Mouse (Mus musculus) embryo, embryonic 11.5 days (tissue): ENCODE data around the gene Rap1a.

Source experiments
- DNase-seq: peaks from one replicate; pipeline ENCODE4 v3.0.0-alpha.2; 2012; ENCODE audit warnings: low read depth, low spot score

The Rap1a gene

DNA sequence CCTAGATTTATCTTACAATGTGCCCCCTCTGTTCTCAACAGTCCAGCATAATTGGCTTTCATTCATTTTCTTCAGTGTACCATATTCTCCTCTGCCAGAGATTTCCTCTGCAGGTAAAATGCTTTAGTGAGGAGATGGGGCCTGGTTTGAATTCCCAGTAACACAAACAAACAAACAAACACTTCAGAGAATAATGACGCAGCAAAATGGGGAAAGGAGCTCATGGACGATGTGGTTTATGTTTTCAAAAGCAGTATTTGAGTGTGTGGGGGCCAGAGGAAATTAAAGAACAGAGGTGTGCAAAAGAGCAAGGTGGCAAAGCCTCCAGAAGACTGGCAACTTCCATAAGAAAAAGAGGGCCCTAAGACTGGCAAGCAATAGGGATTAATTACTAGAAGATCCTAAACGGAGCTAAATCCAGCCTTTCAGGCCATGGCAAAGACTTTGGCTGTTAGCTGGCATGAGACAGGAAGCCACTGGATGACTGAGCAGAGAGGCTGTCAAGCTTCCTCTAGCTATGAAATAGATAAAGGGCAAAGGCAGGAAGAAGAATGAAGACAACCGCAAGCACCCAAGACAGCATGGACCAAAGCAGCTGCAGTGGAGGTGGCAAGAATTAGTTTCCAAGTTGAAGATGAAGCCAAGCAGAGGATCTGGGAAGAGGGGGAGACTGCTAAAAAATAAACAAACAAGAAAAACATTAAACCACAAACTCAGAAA is 37.8 kb downstream of the Rap1a start:
- DNase-seq, result no peak

DNA sequence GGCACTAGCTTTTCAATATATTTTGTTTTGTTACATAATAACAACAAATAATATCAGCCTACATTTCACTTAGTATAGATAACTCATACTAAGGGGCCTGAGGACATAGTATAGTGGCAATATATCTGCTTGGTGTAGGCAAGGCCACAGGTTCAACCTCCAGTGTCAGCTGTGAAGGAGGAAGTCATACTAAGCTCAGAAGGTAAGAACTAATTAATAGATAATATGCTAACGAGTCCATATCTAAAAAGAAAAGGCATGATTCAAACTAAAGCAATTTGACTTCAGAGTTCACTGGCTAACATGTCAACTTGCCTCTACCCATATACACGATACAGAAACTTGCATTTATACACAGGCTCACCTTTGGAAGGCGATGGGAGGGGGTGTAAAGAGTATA is 41.1 kb downstream of the Rap1a start:
- no peak for DNase-seq

DNA sequence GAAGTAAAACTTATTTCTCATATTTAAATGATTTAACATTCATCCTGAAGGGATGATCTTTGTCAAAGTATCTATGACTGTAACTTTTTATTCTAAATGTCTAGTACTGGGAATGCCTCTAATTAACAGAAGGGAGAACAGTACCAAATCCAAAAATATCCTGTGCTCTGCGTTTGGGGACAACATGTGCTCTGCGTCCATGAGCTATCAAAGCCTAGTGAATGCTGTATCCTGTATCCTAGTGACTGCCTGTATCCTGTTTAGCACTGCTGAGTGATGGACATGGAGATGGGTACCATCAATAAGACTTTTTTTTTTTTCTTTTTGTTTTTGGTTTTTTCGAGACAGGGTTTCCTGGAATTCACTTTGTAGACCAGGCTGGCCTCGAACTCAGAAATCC is 42.5 kb downstream of the Rap1a start:
- DNase-seq, result no peak

- DNase-seq, result no peak
Observed at GRCm38 (mm10) chr3:105758098-105758497, 43.0 kb downstream of the Rap1a start.

DNA sequence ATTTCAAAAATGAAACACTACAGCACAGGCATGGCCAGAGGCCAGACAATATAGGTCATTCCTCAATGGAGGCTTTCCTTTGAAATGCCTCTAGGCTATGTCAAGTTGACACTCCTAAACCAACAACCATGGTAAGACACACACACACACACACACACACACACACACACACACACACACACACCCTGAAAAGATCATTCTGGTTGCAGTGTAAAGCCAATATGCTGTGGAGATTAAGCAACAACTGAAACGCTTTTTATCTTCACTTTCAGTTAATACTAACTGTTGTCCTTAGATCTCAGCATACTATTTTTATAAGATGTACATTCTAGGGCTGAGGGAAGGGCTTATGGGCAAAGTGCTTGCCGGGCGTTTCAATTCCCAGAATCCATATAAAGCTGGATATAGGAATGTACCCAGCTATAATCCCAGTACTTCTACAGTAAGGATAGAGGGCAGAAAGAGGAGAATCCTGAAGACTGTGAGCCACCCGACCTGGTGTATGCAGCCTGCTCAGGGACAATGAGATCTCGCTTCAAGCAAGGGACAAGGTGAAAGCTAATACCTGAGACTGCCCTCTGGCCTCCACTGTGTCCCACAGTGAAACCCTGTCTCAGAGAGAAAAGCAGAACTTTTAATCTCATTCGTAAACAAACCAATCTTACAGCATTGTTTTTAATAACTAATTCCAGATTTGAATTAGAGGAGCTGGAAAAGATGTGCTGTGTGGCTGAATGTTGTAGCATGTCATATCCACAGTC is 43.6 kb downstream of the Rap1a start:
- no peak for DNase-seq

- no peak for DNase-seq
Observed at GRCm38 (mm10) chr3:105756505-105756904, 44.6 kb downstream of the Rap1a start.

GRCm38 (mm10) chr3:105755123-105755522 is 46.0 kb downstream of the Rap1a start:
- DNase-seq, result no peak

DNA sequence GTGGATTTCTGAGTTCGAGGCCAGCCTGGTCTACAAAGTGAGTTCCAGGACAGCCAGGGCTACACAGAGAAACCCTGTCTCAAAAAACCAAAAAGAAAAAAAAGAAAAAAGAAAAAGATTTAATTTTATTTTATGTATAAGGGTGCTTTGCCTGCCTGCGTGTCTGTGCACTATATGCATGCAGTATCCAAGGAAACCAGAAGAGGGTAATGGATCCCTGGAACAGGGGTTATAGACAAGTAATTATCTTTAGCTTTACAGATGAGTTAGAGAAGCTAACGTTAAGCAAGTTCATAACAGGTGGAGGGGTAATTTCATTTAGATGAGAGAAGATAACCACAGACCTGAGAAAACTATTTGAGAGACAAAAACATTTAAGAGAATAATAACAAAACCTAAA is 47.0 kb downstream of the Rap1a start:
- no peak for DNase-seq

GRCm38 (mm10) chr3:105750810-105751209 is 50.3 kb downstream of the Rap1a start:
- no peak for DNase-seq

DNA sequence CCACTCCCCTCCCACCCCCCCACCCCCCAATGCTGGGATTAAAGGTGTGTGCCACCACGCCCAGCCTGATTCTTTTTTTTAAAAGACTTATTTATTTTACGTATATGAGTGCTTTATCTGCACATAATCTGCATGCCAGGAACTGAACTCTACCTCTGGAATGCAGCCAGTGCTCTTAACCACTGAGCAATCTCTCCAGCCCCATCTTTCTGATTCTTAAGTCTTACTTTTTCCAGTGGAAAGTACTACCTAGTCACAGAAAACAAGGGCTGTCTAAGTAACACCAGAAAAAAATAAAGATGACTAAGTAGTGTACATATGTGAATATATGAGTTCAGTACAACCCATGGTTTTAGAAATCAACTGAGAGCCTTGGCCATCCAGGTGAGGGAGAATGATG is 54.6 kb downstream of the Rap1a start:
- no peak for DNase-seq

GRCm38 (mm10) chr3:105737666-105738065 is 63.5 kb downstream of the Rap1a start:
- DNase-seq, result no peak

DNA sequence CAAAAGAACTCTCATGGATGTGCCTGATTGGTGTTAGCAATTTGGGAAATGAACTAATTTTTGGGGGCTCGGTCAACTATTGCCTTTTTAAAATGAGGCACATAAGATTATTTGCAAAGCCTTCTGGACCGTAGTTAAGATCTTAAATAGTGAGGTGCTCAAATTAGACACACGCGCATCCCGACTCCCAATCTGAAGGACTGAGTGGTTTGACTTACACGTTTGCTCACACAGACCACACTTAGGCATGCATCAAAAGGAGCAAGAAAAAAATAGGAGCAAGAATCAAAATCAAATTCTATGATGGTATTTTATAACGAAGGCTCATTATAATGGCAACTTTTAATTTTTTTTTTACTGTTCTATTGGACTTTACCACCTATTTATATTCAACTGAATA is 64.1 kb downstream of the Rap1a start:
- DNase-seq, result no peak

- DNase-seq, result no peak
Observed at GRCm38 (mm10) chr3:105736148-105736547, 65.0 kb downstream of the Rap1a start.

DNA sequence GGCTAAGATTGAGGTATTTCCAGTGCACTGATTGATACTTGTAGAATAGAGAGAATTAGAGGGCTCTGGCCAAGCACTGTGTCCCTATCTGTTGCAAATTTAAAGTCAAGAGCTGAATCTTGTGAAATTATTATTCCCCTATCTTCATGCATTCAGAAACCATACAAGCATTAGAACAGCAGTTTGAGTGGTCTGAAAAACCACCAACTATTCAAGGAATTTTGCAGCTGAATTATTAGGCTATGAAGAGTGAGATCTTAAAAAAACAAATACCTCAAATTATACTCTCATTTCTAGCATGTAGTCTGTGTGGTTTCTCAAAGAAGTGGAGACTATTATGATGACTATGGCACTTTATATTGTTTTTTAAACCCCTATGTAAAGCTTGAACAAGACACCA is 65.9 kb downstream of the Rap1a start:
- DNase-seq, result no peak

DNA sequence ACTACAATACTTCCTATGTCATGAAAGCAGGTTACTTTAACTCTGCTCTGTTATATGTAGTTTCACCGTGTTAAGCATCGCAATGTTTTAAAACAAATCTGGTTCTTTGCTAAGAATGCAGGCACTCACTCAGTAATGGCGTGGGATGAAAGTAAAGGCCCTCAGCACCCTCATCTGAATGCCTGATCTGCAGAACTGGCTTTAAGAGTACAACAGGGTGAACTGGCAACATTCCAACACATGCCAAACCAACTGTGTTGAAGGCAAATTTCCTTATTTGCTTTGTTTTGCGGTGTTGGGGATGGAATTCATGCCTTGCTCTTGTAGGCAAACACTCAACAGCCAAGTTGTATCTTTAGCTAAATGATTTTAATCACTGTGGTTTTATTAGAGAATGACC is 67.6 kb downstream of the Rap1a start:
- no peak for DNase-seq

- DNase-seq, result no peak
Observed at GRCm38 (mm10) chr3:105732360-105732759, 68.8 kb downstream of the Rap1a start.

DNA sequence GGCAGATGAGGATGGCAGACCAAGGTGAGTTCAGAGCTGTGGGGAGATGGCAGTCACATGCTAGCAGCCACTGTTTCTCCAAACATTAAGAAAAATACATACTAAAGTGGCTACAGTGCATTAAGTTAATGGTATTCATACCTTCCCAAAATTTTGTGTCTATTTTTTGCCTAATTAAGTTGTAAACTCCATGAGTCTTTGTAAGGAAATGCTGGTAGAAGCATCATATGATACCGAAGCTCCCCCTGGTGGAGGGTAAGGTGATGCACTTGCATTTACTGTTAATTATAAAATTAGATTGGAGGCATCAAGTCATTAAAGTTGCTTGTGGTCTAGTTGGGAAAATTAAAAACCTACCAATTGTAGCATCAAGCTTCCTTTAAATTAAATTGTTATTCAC is 75.1 kb downstream of the Rap1a start:
- DNase-seq, result no peak

DNA sequence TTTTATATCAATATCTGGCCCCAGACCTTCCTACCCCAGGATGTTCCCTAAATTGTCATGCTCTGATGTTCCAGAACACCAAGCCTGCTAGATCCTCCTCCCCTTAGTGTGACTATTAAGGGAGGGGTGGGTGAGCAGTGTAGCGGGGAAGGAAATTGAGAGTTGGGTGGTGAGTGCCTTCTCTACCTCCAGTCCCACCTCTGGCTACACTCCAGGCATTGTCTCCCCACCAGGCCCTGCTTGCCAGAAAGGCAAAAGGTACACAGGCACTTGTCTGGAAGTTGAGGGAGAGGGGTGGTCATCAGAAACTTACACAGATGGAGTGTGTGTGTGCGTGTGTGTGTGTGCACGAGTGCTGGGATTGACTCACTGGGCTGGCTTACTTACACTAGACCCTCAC is 78.6 kb downstream of the Rap1a start:
- DNase-seq, result no peak

DNA sequence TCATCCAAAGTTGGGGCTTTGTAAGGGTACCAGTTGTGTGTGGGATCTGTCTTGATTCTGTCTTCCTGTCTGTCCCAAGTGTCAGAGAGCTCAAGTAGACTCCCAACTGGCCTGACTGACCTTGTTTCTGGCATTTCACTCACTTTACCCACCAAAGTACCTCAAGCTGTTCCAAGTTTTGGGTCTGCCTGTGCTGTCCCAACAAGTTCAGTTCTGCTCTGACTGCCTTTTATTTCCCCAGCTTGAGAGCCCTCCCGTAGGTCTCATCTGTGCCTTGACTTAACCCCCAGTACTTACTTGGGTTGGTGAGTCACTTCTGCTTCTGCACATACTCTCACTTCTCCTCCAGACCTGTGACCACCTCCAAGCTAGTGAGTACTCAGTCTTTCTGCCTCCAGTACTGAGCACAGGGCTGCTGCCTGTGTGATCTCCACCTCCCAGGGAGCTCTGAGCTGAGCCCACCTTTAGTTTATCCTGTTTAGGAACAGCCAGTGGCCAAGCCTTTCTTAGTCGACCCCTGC is 79.4 kb downstream of the Rap1a start:
- DNase-seq, result no peak

DNA sequence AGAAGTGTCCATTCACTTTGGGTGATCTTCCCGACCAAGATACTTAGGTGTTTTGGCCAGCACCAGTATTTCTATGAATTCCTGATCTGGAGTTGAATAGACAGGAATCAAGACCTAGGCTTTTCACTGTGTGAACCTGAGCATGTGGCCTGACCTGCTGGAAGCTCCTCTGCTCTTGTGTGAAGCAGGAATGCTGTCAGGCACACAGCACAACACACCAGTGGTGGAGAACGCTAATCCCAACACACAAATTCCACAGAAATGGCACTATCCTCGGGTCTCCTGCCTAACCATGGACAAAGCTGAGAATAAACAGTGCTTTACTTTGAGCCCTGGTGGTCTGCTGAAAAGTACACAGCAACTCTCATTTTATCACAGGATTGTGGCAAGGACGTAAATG is 80.6 kb downstream of the Rap1a start:
- no peak for DNase-seq

DNA sequence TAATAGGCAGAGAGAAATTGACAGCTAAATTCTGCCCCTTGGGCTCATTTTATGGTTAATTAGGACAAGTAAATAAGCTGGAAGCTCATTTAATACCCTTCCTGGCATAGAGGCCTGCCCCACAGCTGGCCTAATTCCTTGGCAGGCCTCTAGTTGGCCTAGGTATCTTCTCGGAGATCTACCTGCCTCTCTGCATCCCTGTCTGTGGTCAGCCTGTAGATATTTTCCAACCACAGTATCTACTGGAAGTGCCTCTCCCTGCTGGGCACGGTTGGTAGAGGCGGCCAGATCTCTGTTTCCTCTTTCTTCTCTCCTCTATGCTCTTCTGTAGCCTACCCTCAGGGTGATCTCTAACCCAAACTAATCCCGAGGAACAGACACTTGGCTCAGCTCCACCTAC is 81.2 kb downstream of the Rap1a start:
- DNase-seq, result no peak

DNA sequence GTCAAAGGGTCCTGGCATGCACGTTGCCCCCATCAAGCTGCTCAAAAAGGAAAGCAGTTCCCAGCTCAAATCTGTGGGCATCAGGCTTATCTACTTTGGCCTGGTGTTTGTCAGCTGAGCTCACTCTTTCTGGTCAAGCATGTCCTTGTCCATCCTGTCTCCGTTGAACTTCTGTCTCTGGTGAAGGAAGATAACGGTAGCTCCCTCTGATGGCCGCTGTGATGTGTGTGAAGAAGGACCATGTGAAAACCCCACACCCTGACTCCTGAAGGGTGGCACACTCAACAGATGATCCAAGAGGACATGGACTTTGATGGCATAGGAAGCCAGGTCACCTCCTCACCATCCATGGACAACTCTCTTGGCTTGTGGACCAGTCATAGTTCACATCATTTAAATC is 82.4 kb downstream of the Rap1a start:
- DNase-seq, result no peak

DNA sequence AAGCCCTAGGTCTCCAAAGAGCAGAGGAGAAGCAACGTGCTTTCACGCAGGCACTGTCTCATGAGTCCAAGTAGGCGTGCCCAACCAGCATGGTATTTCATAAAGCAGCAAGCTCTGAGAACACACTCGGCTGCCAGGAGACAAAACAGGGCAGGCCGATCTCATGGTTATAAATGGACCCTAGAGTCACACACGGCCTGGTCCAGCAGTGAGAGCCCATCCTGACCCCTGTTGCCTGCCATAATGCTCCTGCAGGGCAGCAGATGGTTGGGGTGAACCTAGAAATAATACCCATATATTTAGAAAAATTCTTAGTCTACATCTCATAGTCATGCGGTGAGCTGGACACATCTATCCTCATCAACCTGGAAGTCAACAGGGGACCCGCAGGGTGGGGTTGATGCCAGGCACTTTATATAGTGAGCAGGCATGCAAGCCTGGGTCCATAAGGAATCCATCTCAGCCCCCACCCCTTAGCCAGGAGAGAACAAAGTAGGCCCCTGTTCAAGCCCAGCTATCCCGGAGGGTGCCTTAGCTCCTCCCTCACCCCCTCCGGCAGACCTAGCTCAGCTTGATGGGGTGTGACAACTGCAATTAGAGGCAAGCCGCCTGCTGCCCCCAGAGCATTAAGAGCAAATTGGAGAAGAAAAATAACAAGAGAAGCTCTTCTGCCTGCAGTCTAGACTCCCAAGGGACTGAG is 83.1 kb downstream of the Rap1a start:
- no peak for DNase-seq
